Mouse (Mus musculus): ENCODE results near the gene S100a7a. TPM values are rescaled to one million over a fixed set of nuclear protein-coding genes. Genes with fewer than 3 reads are reported as not detected.

S100a7a gene
- not detected in 2 replicates for polyA plus RNA-seq (2016; fragmentation: Nextera tagmentation; extraction: Ambion mirVana)

- Histone ChIP-seq H3K27me3 (replicated peaks) (no peaks in the 10 kb centered on the region), H3K36me3 (no peaks in the 10 kb centered on the region), H3K4me1 (no peaks in the 10 kb centered on the region), H3K4me3 (no peak within 1 kb of the TSS), H3K27ac (no peak within 1 kb of the TSS), H3K4me2 (replicated peaks) (no peak within 1 kb of the TSS), H3K9me3 (no peaks in the 10 kb centered on the region), H3K9ac (no peak within 1 kb of the TSS)
- no peak for ATAC-seq (ENCODE audit: low FRiP score, low read depth)
Measured at GRCm38 (mm10) chr3:90653717-90654116, at the start of gene S100a7a. Gene S100a7a (plus strand): TSS chr3:90654017.

- Histone ChIP-seq H3K4me3 (no peak overlapping the region), H3K27ac (no peak overlapping the region), H3K9me3 (no peaks in the 10 kb centered on the region), H3K4me2 (replicated peaks) (no peak overlapping the region), H3K27me3 (replicated peaks) (no peaks in the 10 kb centered on the region), H3K36me3 (no peaks in the 10 kb centered on the region), H3K9ac (no peak overlapping the region), H3K4me1 (0 out of 2 replicates have a peak, but pooled peaks cover 7% of the 10 kb centered on the region)
- no peak for ATAC-seq (ENCODE audit: low FRiP score, low read depth)
- 79% methylated on average over 4 of the region's 4 CpGs for WGBS
Measured at GRCm38 (mm10) chr3:90604416-90604815, 49.4 kb upstream of the S100a7a start.

GRCm38 (mm10) chr3:90605049-90605448 is 48.8 kb upstream of the S100a7a start:
- no peaks in the 10 kb centered on the region for H3K27me3 ChIP-seq (replicated peaks)
- H3K9ac ChIP-seq: no peak overlapping the region
- ATAC-seq (ENCODE audit: low FRiP score, low read depth): no peak
- H3K27ac ChIP-seq: no peak overlapping the region
- H3K4me3 ChIP-seq: no peak overlapping the region
- no peaks in the 10 kb centered on the region for H3K36me3 ChIP-seq
- no peak overlapping the region for H3K4me2 ChIP-seq (replicated peaks)
- H3K9me3 ChIP-seq: no peaks in the 10 kb centered on the region
- 83% methylated on average over 3 of the region's 3 CpGs for WGBS
- 0 out of 2 replicates have a peak, but pooled peaks cover 7% of the 10 kb centered on the region for H3K4me1 ChIP-seq

- Histone ChIP-seq H3K4me2 (replicated peaks) (no peak overlapping the region), H3K36me3 (no peaks in the 10 kb centered on the region), H3K27ac (no peak overlapping the region), H3K9ac (no peak overlapping the region), H3K9me3 (no peaks in the 10 kb centered on the region), H3K4me3 (no peak overlapping the region), H3K27me3 (replicated peaks) (no peaks in the 10 kb centered on the region), H3K4me1 (0 out of 2 replicates have a peak, but pooled peaks cover 7% of the 10 kb centered on the region)
- 89% methylated on average over 2 of the region's 2 CpGs for WGBS
- no peak for ATAC-seq (ENCODE audit: low FRiP score, low read depth)
Measured at GRCm38 (mm10) chr3:90605736-90606135, 48.1 kb upstream of the S100a7a start.

GRCm38 (mm10) chr3:90606185-90606584 is 47.6 kb upstream of the S100a7a start:
- Histone ChIP-seq H3K27ac (no peak overlapping the region), H3K4me3 (no peak overlapping the region), H3K9me3 (no peaks in the 10 kb centered on the region), H3K4me1 (0 out of 2 replicates have a peak, but pooled peaks cover 7% of the 10 kb centered on the region), H3K4me2 (replicated peaks) (no peak overlapping the region), H3K27me3 (replicated peaks) (no peaks in the 10 kb centered on the region), H3K36me3 (no peaks in the 10 kb centered on the region), H3K9ac (no peak overlapping the region)
- no peak for ATAC-seq (ENCODE audit: low FRiP score, low read depth)
- 89% methylated on average over 6 of the region's 6 CpGs for WGBS

GRCm38 (mm10) chr3:90607361-90607760 is 46.5 kb upstream of the S100a7a start:
- no peak for ATAC-seq (ENCODE audit: low FRiP score, low read depth)
- Histone ChIP-seq H3K27me3 (replicated peaks) (no peaks in the 10 kb centered on the region), H3K36me3 (no peaks in the 10 kb centered on the region), H3K27ac (no peak overlapping the region), H3K9me3 (no peaks in the 10 kb centered on the region), H3K4me1 (0 out of 2 replicates have a peak, but pooled peaks cover 7% of the 10 kb centered on the region), H3K4me3 (no peak overlapping the region), H3K4me2 (replicated peaks) (no peak overlapping the region), H3K9ac (no peak overlapping the region)
- WGBS: 86% methylated on average over 3 of the region's 3 CpGs

GRCm38 (mm10) chr3:90608223-90608622 is 45.6 kb upstream of the S100a7a start, which contains the start of gene S100a5:
Gene S100a5 (plus strand): TSS chr3:90608523.
- no peak within 1 kb of the TSS for H3K9ac ChIP-seq
- peaks cover 3% of the 10 kb centered on the region; the same call in 1 of the 2 replicates for H3K27me3 ChIP-seq (replicated peaks)
- H3K27ac ChIP-seq: no peak within 1 kb of the TSS
- no peaks in the 10 kb centered on the region for H3K36me3 ChIP-seq
- no peaks in the 10 kb centered on the region for H3K9me3 ChIP-seq
- ATAC-seq (ENCODE audit: low FRiP score, low read depth): no peak
- WGBS: 71% methylated on average over 3 of the region's 3 CpGs
- H3K4me1 ChIP-seq: 0 out of 2 replicates have a peak, but pooled peaks cover 13% of the 10 kb centered on the region
- no peak within 1 kb of the TSS for H3K4me2 ChIP-seq (replicated peaks)
- H3K4me3 ChIP-seq: no peak within 1 kb of the TSS

GRCm38 (mm10) chr3:90609102-90609501 is 44.7 kb upstream of the S100a7a start:
- ATAC-seq (ENCODE audit: low FRiP score, low read depth): no peak
- no peaks in the 10 kb centered on the region for H3K36me3 ChIP-seq
- H3K9ac ChIP-seq: no peak overlapping the region
- H3K4me3 ChIP-seq: no peak overlapping the region
- 0 out of 2 replicates have a peak, but pooled peaks cover 15% of the 10 kb centered on the region for H3K4me1 ChIP-seq
- H3K4me2 ChIP-seq (replicated peaks): no peak overlapping the region
- no peaks in the 10 kb centered on the region for H3K9me3 ChIP-seq
- no peak overlapping the region for H3K27ac ChIP-seq
- peaks cover 8% of the 10 kb centered on the region; the same call in 1 of the 2 replicates for H3K27me3 ChIP-seq (replicated peaks)

- ATAC-seq (ENCODE audit: low FRiP score, low read depth): no peak
- H3K36me3 ChIP-seq: no peaks in the 10 kb centered on the region
- no peak overlapping the region for H3K4me3 ChIP-seq
Measured at GRCm38 (mm10) chr3:90611494-90611893, 42.3 kb upstream of the S100a7a start.

GRCm38 (mm10) chr3:90612061-90612460 is 41.8 kb upstream of the S100a7a start:
- Histone ChIP-seq H3K27me3 (replicated peaks) (peaks cover 8% of the 10 kb centered on the region; the same call in 1 of the 2 replicates), H3K4me1 (0 out of 2 replicates have a peak, but pooled peaks cover 9% of the 10 kb centered on the region), H3K4me2 (replicated peaks) (no peak overlapping the region), H3K9ac (no peak overlapping the region), H3K4me3 (no peak overlapping the region), H3K36me3 (no peaks in the 10 kb centered on the region), H3K9me3 (no peaks in the 10 kb centered on the region), H3K27ac (no peak overlapping the region)
- no peak for ATAC-seq (ENCODE audit: low FRiP score, low read depth)
- WGBS: 64% methylated on average over 4 of the region's 4 CpGs

More at GRCm38 (mm10) chr3:90611494-90611893, 42.3 kb upstream of the S100a7a start:
- Histone ChIP-seq H3K4me1 (0 out of 2 replicates have a peak, but pooled peaks cover 9% of the 10 kb centered on the region), H3K9ac (no peak overlapping the region), H3K9me3 (no peaks in the 10 kb centered on the region), H3K27me3 (replicated peaks) (peaks cover 8% of the 10 kb centered on the region; the same call in 1 of the 2 replicates), H3K27ac (no peak overlapping the region), H3K4me2 (replicated peaks) (no peak overlapping the region)
- 86% methylated on average over 3 of the region's 3 CpGs for WGBS

GRCm38 (mm10) chr3:90612728-90613291 is 41.0 kb upstream of the S100a7a start, which contains the start of gene S100a6:
Gene S100a6 (plus strand): TSS chr3:90612882.
- Histone ChIP-seq H3K9me3 (no peaks in the 10 kb centered on the region), H3K27ac (no peak within 1 kb of the TSS), H3K4me2 (replicated peaks) (peak within 1 kb of the TSS; percentile 73), H3K27me3 (replicated peaks) (peaks cover 8% of the 10 kb centered on the region; the same call in 1 of the 2 replicates), H3K36me3 (no peaks in the 10 kb centered on the region), H3K9ac (peak within 1 kb of the TSS; percentile 45; the same call in 1 of the 2 replicates), H3K4me1 (0 out of 2 replicates have a peak, but pooled peaks cover 9% of the 10 kb centered on the region), H3K4me3 (peak within 1 kb of the TSS; percentile 31)
- ATAC-seq (ENCODE audit: low FRiP score, low read depth): peak; percentile 72
- WGBS: 1% methylated on average over 23 of the region's 23 CpGs

GRCm38 (mm10) chr3:90613461-90614147 is 40.2 kb upstream of the S100a7a start:
- H3K9ac ChIP-seq: 0 out of 2 replicates have a peak overlapping the region, but pooled peaks have one; percentile 45
- H3K27me3 ChIP-seq (replicated peaks): peaks cover 8% of the 10 kb centered on the region; the same call in 1 of the 2 replicates
- no peak overlapping the region for H3K4me3 ChIP-seq
- 0 out of 2 replicates have a peak, but pooled peaks cover 9% of the 10 kb centered on the region for H3K4me1 ChIP-seq
- no peaks in the 10 kb centered on the region for H3K36me3 ChIP-seq
- H3K4me2 ChIP-seq (replicated peaks): peak overlapping the region; percentile 73
- no peaks in the 10 kb centered on the region for H3K9me3 ChIP-seq
- H3K27ac ChIP-seq: no peak overlapping the region
- ATAC-seq (ENCODE audit: low FRiP score, low read depth): peak; percentile 9; the same call in 1 of the 2 replicates
- 68% methylated on average over 7 of the region's 7 CpGs for WGBS
